Mouse (Mus musculus) right cerebral cortex, adult 2 months (tissue): ENCODE measurements at regions not wholly inside any gene's neighbourhood (a gene's known extent, or its start where the extent isn't known, plus 50 kb on each side); places are given as distances from the start of the nearest gene placed in this dataset.

Experiments
- DNase-seq, 2 experiments: peaks; one replicate each; pipeline ENCODE4 v3.0.0; 2021 to 2022; ENCODE audit warnings: low spot score in 2 of 2

DNA sequence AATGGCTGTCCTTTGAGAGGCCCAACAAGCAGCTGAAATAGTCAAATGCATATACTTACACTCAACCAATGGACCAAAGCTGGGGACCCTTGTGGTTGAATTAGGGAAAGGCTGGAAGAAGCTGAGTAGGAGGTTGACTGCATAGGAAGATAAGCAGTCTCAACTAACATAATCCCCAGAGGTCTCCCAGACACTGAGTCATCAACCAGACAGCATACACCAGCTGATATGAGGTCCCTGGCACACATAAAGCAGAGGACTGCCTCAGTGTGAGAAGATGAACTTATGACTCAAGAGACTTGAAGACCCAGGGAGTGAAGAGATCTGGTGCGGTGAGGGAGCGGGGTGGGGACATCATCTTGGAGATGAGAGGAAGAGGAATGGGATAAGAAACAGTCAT, 863.8 kb downstream of the Nap1l3 start:
- DNase-seq = no peak

DNA sequence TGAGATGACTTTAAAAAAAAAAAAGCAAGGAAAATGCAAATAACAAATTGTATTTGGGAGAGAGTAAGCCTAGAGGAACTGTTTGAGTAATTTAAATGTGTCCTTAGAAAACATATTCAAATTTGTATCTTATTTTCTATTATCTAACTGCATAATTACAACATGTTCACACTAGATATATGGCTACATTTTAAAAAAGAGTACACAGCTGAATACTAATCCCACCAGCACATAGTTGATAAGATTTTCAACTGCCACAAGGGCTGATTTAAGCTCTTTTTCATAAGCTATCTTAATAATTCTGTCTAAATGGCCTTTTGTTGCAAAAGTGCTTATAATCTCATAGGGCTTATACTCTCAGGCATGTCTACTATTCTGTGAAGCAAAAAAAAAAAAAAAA, 877.4 kb downstream of the Nap1l3 start:
- DNase-seq = no peak

DNA sequence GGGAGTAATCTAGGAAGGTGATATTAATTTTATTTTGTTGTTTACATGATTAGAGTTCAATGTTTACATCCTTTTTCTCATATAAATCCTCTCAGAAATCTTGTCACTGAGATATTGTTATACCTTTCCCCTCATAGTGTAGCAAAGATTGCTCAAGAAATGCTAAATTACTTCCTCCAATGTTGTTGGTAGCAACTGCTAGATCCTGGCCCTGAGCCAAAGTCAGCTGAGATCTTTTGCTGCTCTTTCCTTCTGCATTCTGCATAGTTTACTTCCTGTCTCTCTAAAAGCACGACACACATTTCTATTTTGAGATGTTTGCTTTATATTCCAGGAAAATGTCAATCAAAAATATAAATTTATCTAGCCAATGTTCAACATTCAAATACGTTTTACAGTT, 899.5 kb downstream of the Nap1l3 start:
- DNase-seq = peak; percentile 3 to 13

DNA sequence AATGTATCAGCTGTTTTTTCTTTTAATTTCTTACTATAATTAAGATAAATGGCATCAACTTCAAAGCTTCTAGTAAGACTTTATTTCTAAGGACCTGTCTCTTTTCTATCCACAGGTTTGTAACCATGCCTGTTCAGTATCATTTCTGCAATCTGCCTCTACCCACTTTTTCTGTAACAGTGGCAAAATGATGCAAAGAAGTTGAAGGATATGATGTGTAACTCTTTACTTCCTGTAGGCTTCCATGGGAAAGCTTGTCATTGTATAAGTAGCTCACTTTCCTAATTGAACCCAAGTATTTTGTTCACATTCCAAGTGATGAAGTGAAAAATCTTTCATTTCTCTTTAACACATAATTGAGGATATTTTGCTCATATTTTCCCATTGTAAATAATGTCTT, 900.0 kb downstream of the Nap1l3 start:
- DNase-seq = no peak

DNA sequence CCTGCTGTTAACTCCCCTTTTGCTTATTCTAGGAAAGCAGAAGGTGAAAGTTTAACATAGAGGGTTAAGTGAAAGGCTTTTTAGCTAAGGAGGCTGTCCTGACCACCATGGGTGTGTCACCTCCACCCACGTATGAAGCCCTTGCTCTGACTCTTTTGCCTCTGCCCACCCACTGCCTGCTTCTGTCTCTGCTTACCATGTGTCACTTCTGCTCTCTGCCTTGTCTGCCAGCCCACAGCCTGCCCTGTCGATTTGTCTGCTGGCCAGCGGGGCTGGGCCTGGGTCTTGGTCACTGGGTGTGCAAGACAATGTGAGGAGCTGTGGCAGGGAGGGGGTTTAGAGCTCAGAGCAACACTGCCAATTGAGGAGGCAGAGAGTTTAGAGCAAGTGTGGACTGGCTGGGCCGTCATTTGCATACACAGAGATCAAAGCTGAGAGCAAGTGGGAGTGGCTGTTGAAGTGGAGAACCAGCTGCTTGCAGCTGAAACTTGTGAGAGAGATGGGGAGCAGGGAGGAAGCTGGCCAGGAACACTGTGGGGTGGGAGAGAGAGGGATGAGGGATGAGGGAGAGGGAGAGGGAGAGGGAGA, 917.7 kb downstream of the Nap1l3 start:
- no peak for DNase-seq

DNA sequence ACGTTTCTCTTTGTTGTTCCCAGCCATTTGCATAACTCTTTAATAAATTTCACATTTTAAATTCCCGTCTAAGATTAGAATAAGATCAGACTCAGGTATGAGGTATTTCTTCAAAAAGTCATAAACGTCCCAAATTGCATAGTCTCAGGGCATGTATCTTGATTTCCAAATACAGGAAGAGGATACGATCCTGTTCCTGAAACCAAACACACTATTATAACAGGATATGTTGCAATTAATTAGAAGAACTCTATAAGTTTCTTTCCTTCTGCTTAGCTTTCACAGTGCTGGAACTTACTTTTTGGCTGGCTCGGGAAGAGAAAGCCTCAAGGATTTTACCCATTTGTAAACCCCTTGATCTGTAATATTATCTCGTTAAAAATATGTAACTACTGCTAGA, 968.1 kb downstream of the Nap1l3 start:
- no peak for DNase-seq
